Mouse (Mus musculus) MEL (cell line): Measurements from ENCODE around the gene Dlgap1. TPM values are rescaled to one million over a fixed set of nuclear protein-coding genes. Genes with fewer than 3 reads are reported as not detected.

Source experiments
- DNase-seq: peaks from one replicate; pipeline ENCODE4 v3.0.0; 2011; ENCODE audit warnings: low read depth, low spot score
- H3K27ac ChIP-seq: 2 replicates; pipeline ENCODE4 v1.5.1; 2012; ENCODE audit warnings: low read depth, mild to moderate bottlenecking, control low read depth, low read length, moderate library complexity; ENCODE audit not compliant: control insufficient read depth
- H3K27me3 ChIP-seq, 2 experiments: fragments of 150-350 bp in 1 of 2; sonication (generic) in 1 of 2; 2 replicates each; pipeline ENCODE4 v1.6.1; 2012; ENCODE audit warnings: low read length in 2 of 2, mild to moderate bottlenecking in 2 of 2, improper control_type of control experiment in 1 of 2, moderate library complexity in 1 of 2; ENCODE audit not compliant: insufficient read depth in 2 of 2, control insufficient read depth in 1 of 2
- H3K36me3 ChIP-seq, 2 experiments: 2 replicates each; pipeline ENCODE4 v1.6.1; 2012 to 2014; ENCODE audit warnings: low read length in 2 of 2, improper control_type of control experiment in 1 of 2, inconsistent platforms in 1 of 2, mild to moderate bottlenecking in 1 of 2; ENCODE audit not compliant: insufficient read depth in 2 of 2, control insufficient read depth in 1 of 2
- H3K4me1 ChIP-seq, 2 experiments: fragments of 150-350 bp in 1 of 2; sonication (generic) in 1 of 2; 2 replicates each; pipeline ENCODE4 v1.6.1; 2012; ENCODE audit warnings: low read length in 2 of 2, improper control_type of control experiment in 1 of 2, mild to moderate bottlenecking in 1 of 2; ENCODE audit not compliant: insufficient read depth in 2 of 2, control insufficient read depth in 1 of 2
- H3K4me3 ChIP-seq, 2 experiments: fragments of 150-350 bp in 1 of 2; sonication (generic) in 1 of 2; 2 replicates each; pipeline ENCODE4 v1.5.1; 2012; ENCODE audit warnings: low read depth in 2 of 2, low read length in 2 of 2, mild to moderate bottlenecking in 2 of 2, moderate library complexity in 2 of 2, control low read depth in 1 of 2, improper control_type of control experiment in 1 of 2; ENCODE audit not compliant: control insufficient read depth in 1 of 2, insufficient read depth in 1 of 2
- H3K79me2 ChIP-seq: 2 replicates; pipeline ENCODE4 v1.6.1; 2012; ENCODE audit warnings: mild to moderate bottlenecking, low read length, moderate library complexity; ENCODE audit not compliant: control insufficient read depth, poor library complexity, insufficient read depth
- H3K9ac ChIP-seq: 2 replicates; pipeline ENCODE4 v1.6.1; 2012; ENCODE audit warnings: low read depth, mild to moderate bottlenecking, control low read depth, low read length, moderate library complexity; ENCODE audit not compliant: control insufficient read depth, poor library complexity, severe bottlenecking
- H3K9me3 ChIP-seq: fragments of 150-350 bp; sonication (generic); replicated peaks from 2 replicates; pipeline ENCODE4 v1.6.1; 2012; ENCODE audit warnings: mild to moderate bottlenecking, low read length, improper control_type of control experiment, moderate library complexity; ENCODE audit not compliant: insufficient read depth
- CTCF ChIP-seq, 3 experiments: IDR thresholded peaks in 2 of 3; conservative IDR thresholded peaks in 1 of 3; 2 replicates each; pipeline ENCODE4 v1.5.1; 2011 to 2012; ENCODE audit warnings: low read length in 3 of 3, low read depth in 2 of 3, mild to moderate bottlenecking in 2 of 3, improper control_type of control experiment in 1 of 3, inconsistent platforms in 1 of 3, mixed read lengths in 1 of 3, moderate library complexity in 1 of 3; ENCODE audit not compliant: control insufficient read depth in 1 of 3, insufficient read depth in 1 of 3, poor library complexity in 1 of 3, severe bottlenecking in 1 of 3
- EP300 ChIP-seq, 2 experiments: IDR thresholded peaks; 2 replicates each; pipeline ENCODE4 v1.6.1; 2011; ENCODE audit warnings: improper control_type of control experiment in 2 of 2, low read length in 2 of 2, low read depth in 1 of 2, mild to moderate bottlenecking in 1 of 2
- ETS1 ChIP-seq: IDR thresholded peaks from 2 replicates; pipeline ENCODE4 v1.6.1; 2012; ENCODE audit warnings: low read depth, mild to moderate bottlenecking, inconsistent platforms, low read length, improper control_type of control experiment, moderate library complexity
- GATA1 ChIP-seq: IDR thresholded peaks from 2 replicates; pipeline ENCODE4 v1.6.1; 2011; ENCODE audit warnings: low read depth, low read length, improper control_type of control experiment
- HCFC1 ChIP-seq: IDR thresholded peaks from 2 replicates; pipeline ENCODE4 v1.6.1; 2012; ENCODE audit warnings: low read depth, mild to moderate bottlenecking, inconsistent platforms, low read length, improper control_type of control experiment, moderate library complexity
- MAX ChIP-seq: IDR thresholded peaks from 2 replicates; pipeline ENCODE4 v1.6.1; 2011; ENCODE audit warnings: low read length, improper control_type of control experiment
- POLR2A ChIP-seq, 2 experiments: IDR thresholded peaks; 2 replicates each; pipeline ENCODE4 v1.6.1; 2011 to 2012; ENCODE audit warnings: low read length in 2 of 2, mild to moderate bottlenecking in 2 of 2, control low read depth in 1 of 2, improper control_type of control experiment in 1 of 2, low read depth in 1 of 2, moderate library complexity in 1 of 2; ENCODE audit not compliant: control insufficient read depth in 1 of 2, insufficient read depth in 1 of 2, poor library complexity in 1 of 2
- SMC3 ChIP-seq: IDR thresholded peaks from 2 replicates; pipeline ENCODE4 v1.6.1; 2011; ENCODE audit warnings: low read depth, low read length, improper control_type of control experiment
- USF1 ChIP-seq: IDR thresholded peaks from 2 replicates; pipeline ENCODE4 v1.6.1; 2014; ENCODE audit warnings: low read depth, mild to moderate bottlenecking, inconsistent platforms, low read length, improper control_type of control experiment, moderate library complexity
- ZC3H11A ChIP-seq: IDR thresholded peaks from 2 replicates; pipeline ENCODE4 v1.6.1; 2012; ENCODE audit warnings: low read depth, mild to moderate bottlenecking, inconsistent platforms, low read length, improper control_type of control experiment
- ZNF384 ChIP-seq: IDR thresholded peaks from 2 replicates; pipeline ENCODE4 v1.6.1; 2012; ENCODE audit warnings: low read depth, mild to moderate bottlenecking, inconsistent platforms, low read length, improper control_type of control experiment
- polyA plus RNA-seq, 2 experiments: library from polyadenylated mRNA; stranded (reverse) in 1 of 2; unstranded in 1 of 2; fragments of >175 nt in 1 of 2; fragments of >200 nt in 1 of 2; gene quantifications; 2 replicates each; pipeline versions ENCODE4 v1.2.1 to v1.2.4; 2012; ENCODE audit warnings: low replicate concordance in 2 of 2, low read depth in 1 of 2; ENCODE audit not compliant: insufficient read length in 2 of 2, insufficient read depth in 1 of 2, missing spikeins in 1 of 2
- total RNA-seq: library from RNA; depleted of rRNA; stranded (reverse); fragments of 300-350 nt; gene quantifications from 2 replicates; pipeline ENCODE4 v1.2.3, GENCODE M21; 2012

The Dlgap1 gene
- total and polyA plus RNA-seq, 3 experiments: 0.06 TPM; not detected in 2

- H3K36me3 ChIP-seq: peaks cover 0 to 2% of the 10 kb centered on the region in 2 experiments; a peak in 1 of 4 replicates
- H3K9ac ChIP-seq: no peak overlapping the region
- H3K27me3 ChIP-seq: peaks cover 0 to 3% of the 10 kb centered on the region in 2 experiments; a peak in 2 of 4 replicates
- H3K4me3 ChIP-seq: no peak overlapping the region
- TF ChIP-seq USF1 (no peak), HCFC1 (no peak), GATA1 (no peak), ZNF384 (0 out of 2 replicates have a peak, but pooled peaks have one; percentile 18)
- H3K79me2 ChIP-seq: no peaks in the 10 kb centered on the region
- no peaks in the 10 kb centered on the region for H3K9me3 ChIP-seq
- H3K4me1 ChIP-seq: peaks cover 0 to 5% of the 10 kb centered on the region in 2 experiments; a peak in 2 of 4 replicates
- no peak overlapping the region for H3K27ac ChIP-seq
- no peak for DNase-seq
Observed at GRCm38 (mm10) chr17:70734728-70735127, 765.9 kb downstream of the Dlgap1 start.

GRCm38 (mm10) chr17:70735396-70735795 is 766.5 kb downstream of the Dlgap1 start:
- Histone ChIP-seq H3K4me3 (no peak overlapping the region), H3K9me3 (no peaks in the 10 kb centered on the region), H3K27ac (no peak overlapping the region), H3K9ac (no peak overlapping the region), H3K27me3 (peaks cover 0 to 3% of the 10 kb centered on the region in 2 experiments; a peak in 2 of 4 replicates)
- DNase-seq: no peak
- no peak for TF ChIP-seq ETS1
- TF ChIP-seq, all 39 proteins: peak for 0
- H3K4me1 ChIP-seq: peaks cover 0 to 5% of the 10 kb centered on the region in 2 experiments; a peak in 1 of 4 replicates
- peaks cover 0 to 2% of the 10 kb centered on the region in 2 experiments; a peak in 1 of 4 replicates for H3K36me3 ChIP-seq
- H3K79me2 ChIP-seq: no peaks in the 10 kb centered on the region

GRCm38 (mm10) chr17:70737424-70737823 is 768.6 kb downstream of the Dlgap1 start:
- peak; percentile 36 for DNase-seq
- Histone ChIP-seq H3K9ac (no peak overlapping the region), H3K79me2 (no peaks in the 10 kb centered on the region)

More at GRCm38 (mm10) chr17:70737424-70737823, 768.6 kb downstream of the Dlgap1 start:
- Histone ChIP-seq H3K4me3 (no peak overlapping the region), H3K27ac (no peak overlapping the region), H3K4me1 (peaks cover 0 to 5% of the 10 kb centered on the region in 2 experiments; a peak in 1 of 4 replicates), H3K9me3 (no peaks in the 10 kb centered on the region), H3K27me3 (peaks cover 0 to 3% of the 10 kb centered on the region in 2 experiments; a peak in 2 of 4 replicates), H3K36me3 (peaks cover 0 to 2% of the 10 kb centered on the region in 2 experiments; a peak in 1 of 4 replicates)
- peak in 2 of 3 experiments; percentile 37 to 40; a peak in 4 of 6 replicates for TF ChIP-seq CTCF (IDR thresholded peaks at IDR 0.05 in 2 of 3, conservative IDR thresholded peaks at IDR 0.05 in 1 of 3; ENCODE audit: control insufficient read depth in 1 of 3, insufficient read depth in 1 of 3, low read depth in 2 of 3, low read length in 3 of 3, poor library complexity in 1 of 3, severe bottlenecking in 1 of 3)
- no peak for TF ChIP-seq POLR2A (IDR thresholded peaks at IDR 0.05; ENCODE audit: control insufficient read depth in 1 of 2, insufficient read depth in 1 of 2, low read depth in 1 of 2, low read length in 2 of 2, poor library complexity in 1 of 2)
- TF ChIP-seq EP300 (IDR thresholded peaks at IDR 0.05; ENCODE audit: low read depth in 1 of 2, low read length in 2 of 2): no peak
- no peak for TF ChIP-seq MAX
- 0 out of 2 replicates have a peak, but pooled peaks have one; percentile 11 for TF ChIP-seq ZC3H11A
- TF ChIP-seq SMC3: peak; percentile 42
